Mouse (Mus musculus): ENCODE results near the gene Kpna2. TPM values are rescaled to one million over a fixed set of nuclear protein-coding genes. Genes with fewer than 3 reads are reported as not detected.

Kpna2 gene
- polyA plus RNA-seq, 1 experiment from 2014 or later, result 259 TPM

Other genes with a start within 250 kb of the Kpna2 start
- 44.6 and 48.5 TPM in 2 replicates for gene Pecam1, start 248.9 kb downstream of the Kpna2 start, polyA plus RNA-seq (2015; fragmentation: Nextera tagmentation; extraction: Ambion mirVana)
- 2.5 and 2.7 TPM in 2 replicates for gene Milr1, start 248.3 kb downstream of the Kpna2 start, polyA plus RNA-seq (2015; fragmentation: Nextera tagmentation; extraction: Ambion mirVana)
- gene Polg2, start 220.0 kb downstream of the Kpna2 start, polyA plus RNA-seq (2015; fragmentation: Nextera tagmentation; extraction: Ambion mirVana), result 9.7 and 11.1 TPM in 2 replicates
- 295 and 312 TPM in 2 replicates for gene Ddx5, start 210.4 kb downstream of the Kpna2 start, polyA plus RNA-seq (2015; fragmentation: Nextera tagmentation; extraction: Ambion mirVana)
- gene Cep95, start 210.3 kb downstream of the Kpna2 start, polyA plus RNA-seq (2015; fragmentation: Nextera tagmentation; extraction: Ambion mirVana), result 17.7 and 19.9 TPM in 2 replicates
- 13.2 and 13.4 TPM in 2 replicates for gene Smurf2, start 78.8 kb downstream of the Kpna2 start, polyA plus RNA-seq (2015; fragmentation: Nextera tagmentation; extraction: Ambion mirVana)
- 3.1 and 3.4 TPM in 2 replicates for gene 1810010H24Rik, start 26.1 kb upstream of the Kpna2 start, polyA plus RNA-seq (2015; fragmentation: Nextera tagmentation; extraction: Ambion mirVana)
- gene Bptf, start 132.6 kb upstream of the Kpna2 start, polyA plus RNA-seq (2015; fragmentation: Nextera tagmentation; extraction: Ambion mirVana), result 28.4 and 28.8 TPM in 2 replicates
- gene Nol11, start 189.8 kb upstream of the Kpna2 start, polyA plus RNA-seq (2015; fragmentation: Nextera tagmentation; extraction: Ambion mirVana), result 48.9 and 52.0 TPM in 2 replicates

Measured in stomach, embryonic 15.5 days (tissue).